Mouse (Mus musculus) hindbrain, embryonic 16.5 days (tissue): ENCODE results near the gene Tsc1. TPM values are rescaled to one million over a fixed set of nuclear protein-coding genes. Genes with fewer than 3 reads are reported as not detected.
A peak's percentile ranks its signal among the peaks of the same experiment; 100 is the strongest.

ENCODE experiments used
- ATAC-seq: fragments of 200-750 bp; cut with Nextera tagmentation; 2 replicates; pipeline ENCODE4 v1.8.0; 2017; ENCODE audit warnings: moderate TSS enrichment, moderate library complexity
- H3K27ac ChIP-seq: fragments of 300-500 bp; sonication (generic); 2 replicates; pipeline ENCODE4 v1.5.1; 2014; ENCODE audit warnings: low read depth, mild to moderate bottlenecking, control low read depth, low read length, moderate library complexity
- H3K27me3 ChIP-seq: fragments of 300-500 bp; sonication (generic); replicated peaks from 2 replicates; pipeline ENCODE4 v1.6.1; 2014; ENCODE audit warnings: low read length; ENCODE audit not compliant: control insufficient read depth, insufficient read depth
- H3K36me3 ChIP-seq: fragments of 300-500 bp; sonication (generic); 2 replicates; pipeline ENCODE4 v1.6.1; 2014; ENCODE audit warnings: mild to moderate bottlenecking, low read length, moderate library complexity, mixed read lengths; ENCODE audit not compliant: control insufficient read depth, insufficient read depth
- H3K4me1 ChIP-seq: fragments of 300-500 bp; sonication (generic); 2 replicates; pipeline ENCODE4 v1.6.1; 2014; ENCODE audit warnings: low read depth, low read length; ENCODE audit not compliant: control insufficient read depth, insufficient read depth
- H3K4me2 ChIP-seq: fragments of 300-500 bp; sonication (generic); 2 replicates; pipeline ENCODE4 v1.6.1; 2014; ENCODE audit warnings: mild to moderate bottlenecking, low read length, control low read depth, moderate library complexity
- H3K4me3 ChIP-seq: fragments of 300-500 bp; sonication (generic); 2 replicates; pipeline ENCODE4 v1.5.1; 2014; ENCODE audit warnings: mild to moderate bottlenecking, low read length, control low read depth, moderate library complexity
- H3K9ac ChIP-seq: fragments of 300-500 bp; sonication (generic); 2 replicates; pipeline ENCODE4 v1.6.1; 2014; ENCODE audit warnings: low read depth, mild to moderate bottlenecking, control low read depth, low read length, moderate library complexity
- H3K9me3 ChIP-seq: fragments of 300-500 bp; sonication (generic); 2 replicates; pipeline ENCODE4 v1.6.1; 2014; ENCODE audit warnings: mild to moderate bottlenecking, low read length, moderate library complexity; ENCODE audit not compliant: control insufficient read depth
- WGBS: fragments of 180-500 bp; shearing (Covaris S2); extraction: QIAGEN DNeasy Blood & Tissue Kit; methylation state at CpG from one replicate; pipeline ENCODE4 v1.1.7; 2014; 5-methylcytosine and 5-hydroxymethylcytosine counted together
- polyA plus RNA-seq: library from polyadenylated mRNA; unstranded; fragments of >200 nt; fragmentation: Nextera tagmentation; extraction: Ambion mirVana; gene quantifications from 2 replicates; pipeline ENCODE4 v1.2.1, GENCODE M21; 2015

The Tsc1 gene
- polyA plus RNA-seq, 1 experiment from 2014 or later, result 30.6 TPM

- H3K9me3 ChIP-seq, result no peaks in the 10 kb centered on the region
- H3K27ac ChIP-seq, result no peak overlapping the region
- H3K4me3 ChIP-seq, result no peak overlapping the region
- no peaks in the 10 kb centered on the region for H3K27me3 ChIP-seq
- no peak overlapping the region for H3K4me2 ChIP-seq
- WGBS, result 84% methylated on average over 9 of the region's 9 CpGs
- no peaks in the 10 kb centered on the region for H3K36me3 ChIP-seq
- ATAC-seq, result no peak
- peaks cover 6% of the 10 kb centered on the region for H3K4me1 ChIP-seq
- no peak overlapping the region for H3K9ac ChIP-seq
Observed at GRCm38 (mm10) chr2:28637106-28637845, 3.8 kb upstream of the Tsc1 start.

DNA sequence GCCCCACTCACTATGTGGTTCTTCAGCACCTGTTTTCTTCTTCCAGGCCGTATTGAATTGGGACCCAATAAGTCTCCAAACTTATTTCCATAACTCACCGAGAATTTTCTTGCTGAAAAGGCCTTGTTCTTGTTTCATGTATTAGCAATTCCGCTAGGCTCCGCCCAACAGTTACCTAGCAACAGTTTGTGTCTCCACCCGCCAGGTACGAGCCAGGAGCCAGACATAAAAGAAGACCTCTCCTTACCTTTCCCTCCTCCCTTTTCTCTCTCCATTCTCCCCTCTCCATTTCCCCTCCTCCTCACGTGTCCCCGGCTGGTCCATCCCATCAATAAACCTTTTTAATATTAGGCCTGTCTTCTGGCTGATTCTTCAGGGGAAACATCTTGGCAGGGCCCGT lies 2.7 kb upstream of the Tsc1 start:
- Histone ChIP-seq H3K9me3 (no peaks in the 10 kb centered on the region), H3K4me2 (peak overlapping the region; percentile 18; the same call in 1 of the 2 replicates), H3K27me3 (no peaks in the 10 kb centered on the region), H3K9ac (no peak overlapping the region), H3K27ac (no peak overlapping the region), H3K4me1 (peaks cover 15% of the 10 kb centered on the region), H3K4me3 (no peak overlapping the region), H3K36me3 (no peaks in the 10 kb centered on the region)
- ATAC-seq, result no peak
- 20% methylated on average over 9 of the region's 9 CpGs for WGBS

DNA sequence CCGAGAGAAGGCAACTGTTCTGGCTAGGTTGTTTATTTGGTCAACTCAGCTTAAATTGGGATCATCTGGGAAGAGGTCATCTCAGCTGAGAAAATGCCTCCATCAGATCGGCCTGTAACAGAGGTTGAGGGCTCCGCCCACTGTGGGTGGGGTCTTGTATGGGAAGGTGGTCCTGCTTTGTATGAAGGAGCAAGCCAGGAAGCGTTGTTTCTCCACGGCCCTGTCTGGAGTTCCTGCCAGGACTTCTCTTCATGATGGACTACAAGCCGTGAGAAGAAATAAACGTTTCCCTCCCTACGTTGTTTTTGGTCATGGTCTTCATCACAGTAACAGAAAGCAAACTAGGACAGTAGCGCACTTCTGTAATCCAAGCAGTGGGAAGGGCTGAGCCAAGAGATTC lies 2.1 kb upstream of the Tsc1 start:
- ATAC-seq, result no peak
- H3K4me1 ChIP-seq, result peaks cover 19% of the 10 kb centered on the region
- no peak overlapping the region for H3K4me3 ChIP-seq
- 8% methylated on average over 9 of the region's 9 CpGs for WGBS
- H3K4me2 ChIP-seq, result peak overlapping the region; percentile 18; the same call in 1 of the 2 replicates
- no peaks in the 10 kb centered on the region for H3K9me3 ChIP-seq
- H3K27me3 ChIP-seq, result no peaks in the 10 kb centered on the region
- H3K9ac ChIP-seq, result no peak overlapping the region
- no peaks in the 10 kb centered on the region for H3K36me3 ChIP-seq
- H3K27ac ChIP-seq, result no peak overlapping the region

GRCm38 (mm10) chr2:28639794-28640193 lies 1.2 kb upstream of the Tsc1 start:
- no peak for ATAC-seq
- H3K4me3 ChIP-seq, result no peak overlapping the region
- no peaks in the 10 kb centered on the region for H3K36me3 ChIP-seq
- 56% methylated on average over 7 of the region's 7 CpGs for WGBS
- H3K4me2 ChIP-seq, result no peak overlapping the region
- H3K9ac ChIP-seq, result no peak overlapping the region
- peaks cover 20% of the 10 kb centered on the region for H3K4me1 ChIP-seq
- H3K27ac ChIP-seq, result no peak overlapping the region
- H3K27me3 ChIP-seq, result no peaks in the 10 kb centered on the region
- H3K9me3 ChIP-seq, result no peaks in the 10 kb centered on the region

DNA sequence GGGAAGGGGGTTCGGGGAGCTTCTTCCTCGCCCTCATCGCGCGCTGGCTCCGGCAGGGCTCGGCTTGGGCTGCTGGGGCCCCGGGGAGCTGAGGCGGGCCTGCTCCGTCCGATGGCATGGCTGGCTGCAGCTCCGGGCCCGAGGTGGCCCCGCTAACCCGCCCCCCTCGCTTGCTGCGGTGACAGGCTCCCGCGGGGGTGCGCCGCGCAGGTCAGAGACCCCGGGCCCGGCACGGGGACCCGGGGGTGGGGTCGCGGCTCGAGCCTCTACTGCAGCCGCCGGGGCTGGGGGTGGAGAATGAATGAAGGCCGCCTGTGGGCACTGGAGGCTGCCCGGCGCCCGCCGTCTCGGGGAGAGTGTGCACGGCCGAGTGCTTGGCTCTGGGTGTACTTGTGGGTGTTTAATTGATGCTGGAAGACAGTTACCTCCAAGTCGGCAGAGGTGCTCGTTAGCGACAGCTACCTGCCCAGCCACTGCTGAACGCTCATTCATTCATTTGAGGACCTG lies 460 bp downstream of the Tsc1 start:
- peak; percentile 81 for ATAC-seq
- H3K4me1 ChIP-seq, result peaks cover 20% of the 10 kb centered on the region
- H3K9ac ChIP-seq, result peak overlapping the region; percentile 91
- WGBS, result under 1% methylated on average over 43 of the region's 43 CpGs
- H3K27ac ChIP-seq, result peak overlapping the region; percentile 95
- H3K36me3 ChIP-seq, result no peaks in the 10 kb centered on the region
- peak overlapping the region; percentile 100 for H3K4me3 ChIP-seq
- H3K27me3 ChIP-seq, result no peaks in the 10 kb centered on the region
- H3K9me3 ChIP-seq, result no peaks in the 10 kb centered on the region
- peak overlapping the region; percentile 81 for H3K4me2 ChIP-seq

GRCm38 (mm10) chr2:28643081-28643480 lies 2.1 kb downstream of the Tsc1 start:
- Histone ChIP-seq H3K4me1 (peaks cover 20% of the 10 kb centered on the region), H3K36me3 (no peaks in the 10 kb centered on the region), H3K27ac (no peak overlapping the region), H3K4me2 (peak overlapping the region; percentile 81), H3K9me3 (no peaks in the 10 kb centered on the region), H3K27me3 (no peaks in the 10 kb centered on the region), H3K4me3 (0 out of 2 replicates have a peak overlapping the region, but pooled peaks have one; percentile 12), H3K9ac (no peak overlapping the region)
- ATAC-seq, result no peak
- WGBS, result 73% methylated on average over 3 of the region's 3 CpGs

GRCm38 (mm10) chr2:28650526-28650925 lies 9.5 kb downstream of the Tsc1 start:
- H3K4me3 ChIP-seq, result no peak overlapping the region
- no peaks in the 10 kb centered on the region for H3K4me1 ChIP-seq
- ATAC-seq, result no peak
- no peak overlapping the region for H3K27ac ChIP-seq
- H3K36me3 ChIP-seq, result peaks cover 3% of the 10 kb centered on the region; the same call in 1 of the 2 replicates
- no peaks in the 10 kb centered on the region for H3K9me3 ChIP-seq
- H3K27me3 ChIP-seq, result no peaks in the 10 kb centered on the region
- H3K9ac ChIP-seq, result no peak overlapping the region
- H3K4me2 ChIP-seq, result no peak overlapping the region

- Histone ChIP-seq H3K9me3 (no peaks in the 10 kb centered on the region), H3K27ac (no peak overlapping the region), H3K27me3 (no peaks in the 10 kb centered on the region), H3K9ac (no peak overlapping the region), H3K4me1 (no peaks in the 10 kb centered on the region), H3K4me3 (no peak overlapping the region), H3K4me2 (no peak overlapping the region), H3K36me3 (peaks cover 6% of the 10 kb centered on the region)
- no peak for ATAC-seq
- 96% methylated on average over 7 of the region's 7 CpGs for WGBS
Observed at GRCm38 (mm10) chr2:28653351-28653750, 12.3 kb downstream of the Tsc1 start.

GRCm38 (mm10) chr2:28654295-28654694 lies 13.3 kb downstream of the Tsc1 start:
- WGBS, result 64% methylated on average over 2 of the region's 2 CpGs
- H3K4me1 ChIP-seq, result no peaks in the 10 kb centered on the region
- H3K9ac ChIP-seq, result no peak overlapping the region
- no peak overlapping the region for H3K4me3 ChIP-seq
- no peak overlapping the region for H3K4me2 ChIP-seq
- H3K36me3 ChIP-seq, result peaks cover 14% of the 10 kb centered on the region
- H3K27me3 ChIP-seq, result no peaks in the 10 kb centered on the region
- H3K9me3 ChIP-seq, result no peaks in the 10 kb centered on the region
- no peak overlapping the region for H3K27ac ChIP-seq
- no peak for ATAC-seq
